Mouse (Mus musculus) MEL (cell line): ENCODE data around the gene Plekha7.
A peak's percentile ranks its signal among the peaks of the same experiment; 100 is the strongest.

Experiments used
- CHD2 ChIP-seq: IDR thresholded peaks from 2 replicates; pipeline ENCODE4 v1.6.1; 2011; ENCODE audit warnings: low read length, improper control_type of control experiment
- CTCF ChIP-seq, 3 experiments: IDR thresholded peaks in 2 of 3; conservative IDR thresholded peaks in 1 of 3; 2 replicates each; pipeline ENCODE4 v1.5.1; 2011 to 2012; ENCODE audit warnings: low read length in 3 of 3, low read depth in 2 of 3, mild to moderate bottlenecking in 2 of 3, improper control_type of control experiment in 1 of 3, inconsistent platforms in 1 of 3, mixed read lengths in 1 of 3, moderate library complexity in 1 of 3; ENCODE audit not compliant: control insufficient read depth in 1 of 3, insufficient read depth in 1 of 3, poor library complexity in 1 of 3, severe bottlenecking in 1 of 3
- E2F4 ChIP-seq: IDR thresholded peaks from 2 replicates; pipeline ENCODE4 v1.6.1; 2011; ENCODE audit warnings: low read depth, low read length, improper control_type of control experiment, borderline replicate concordance
- MAX ChIP-seq: IDR thresholded peaks from 2 replicates; pipeline ENCODE4 v1.6.1; 2011; ENCODE audit warnings: low read length, improper control_type of control experiment
- NELFE ChIP-seq: IDR thresholded peaks from 2 replicates; pipeline ENCODE4 v1.6.1; 2011; ENCODE audit warnings: low read depth, low read length, improper control_type of control experiment
- POLR2A ChIP-seq, 2 experiments: IDR thresholded peaks; 2 replicates each; pipeline ENCODE4 v1.6.1; 2011 to 2012; ENCODE audit warnings: low read length in 2 of 2, mild to moderate bottlenecking in 2 of 2, control low read depth in 1 of 2, improper control_type of control experiment in 1 of 2, low read depth in 1 of 2, moderate library complexity in 1 of 2; ENCODE audit not compliant: control insufficient read depth in 1 of 2, insufficient read depth in 1 of 2, poor library complexity in 1 of 2
- POLR2AphosphoS2 ChIP-seq: IDR thresholded peaks from 2 replicates; pipeline ENCODE4 v1.6.1; 2011; ENCODE audit warnings: low read length, improper control_type of control experiment
- UBTF ChIP-seq: IDR thresholded peaks from 2 replicates; pipeline ENCODE4 v1.6.1; 2012; ENCODE audit warnings: low read depth, mild to moderate bottlenecking, inconsistent platforms, low read length, improper control_type of control experiment, moderate library complexity, borderline replicate concordance; ENCODE audit not compliant: insufficient read depth
- ZC3H11A ChIP-seq: IDR thresholded peaks from 2 replicates; pipeline ENCODE4 v1.6.1; 2012; ENCODE audit warnings: low read depth, mild to moderate bottlenecking, inconsistent platforms, low read length, improper control_type of control experiment
- ZNF384 ChIP-seq: IDR thresholded peaks from 2 replicates; pipeline ENCODE4 v1.6.1; 2012; ENCODE audit warnings: low read depth, mild to moderate bottlenecking, inconsistent platforms, low read length, improper control_type of control experiment

GRCm38 (mm10) chr7:116333713-116334668 lies 25.8 kb upstream of the Plekha7 start, which contains the start of gene Rps13:
- no peak for TF ChIP-seq ZNF384
- TF ChIP-seq CHD2, result no peak
- TF ChIP-seq POLR2A (IDR thresholded peaks at IDR 0.05; ENCODE audit: control insufficient read depth in 1 of 2, insufficient read depth in 1 of 2, low read depth in 1 of 2, low read length in 2 of 2, poor library complexity in 1 of 2), result peak; percentile 91 to 92
- no peak for TF ChIP-seq UBTF
- TF ChIP-seq POLR2AphosphoS2, result peak; percentile 96
- no peak for TF ChIP-seq E2F4
- TF ChIP-seq NELFE, result peak; percentile 92
- TF ChIP-seq ZC3H11A, result no peak
- no peak for TF ChIP-seq CTCF (IDR thresholded peaks at IDR 0.05 in 2 of 3, conservative IDR thresholded peaks at IDR 0.05 in 1 of 3; ENCODE audit: control insufficient read depth in 1 of 3, insufficient read depth in 1 of 3, low read depth in 2 of 3, low read length in 3 of 3, poor library complexity in 1 of 3, severe bottlenecking in 1 of 3)
- TF ChIP-seq MAX, result peak; percentile 87
